Mouse (Mus musculus) megakaryocyte, embryonic 14.5 days (primary cell): ENCODE results near the gene Olfr716.
"Not testable (repeated sequence)": the region's sequence is repeated elsewhere in the genome, so short reads cannot be mapped to it uniquely, and the experiment has no call there.

Experiments
- FLI1 ChIP-seq: IDR thresholded peaks from 2 replicates; pipeline ENCODE4 v1.6.1; 2012; ENCODE audit warnings: low read length, inconsistent platforms, mixed read lengths
- GATA1 ChIP-seq: IDR thresholded peaks from 3 replicates; pipeline ENCODE4 v1.6.1; 2012; ENCODE audit warnings: mixed read lengths, low read length, inconsistent platforms, borderline replicate concordance

- not testable (repeated sequence) for TF ChIP-seq GATA1, FLI1
Measured at GRCm38 (mm10) chr7:107138027-107138426, at the start of gene Olfr716.
